Mouse (Mus musculus) brain, embryonic 14.5 days (tissue): ENCODE data around the gene Clec14a.

ENCODE experiments used
- CTCF ChIP-seq: fragments of 200-500 bp; IDR thresholded peaks from 2 replicates; pipeline ENCODE4 v1.5.1; 2012; ENCODE audit warnings: inconsistent platforms, mild to moderate bottlenecking, moderate library complexity, borderline replicate concordance; ENCODE audit not compliant: insufficient read depth, insufficient read length; ENCODE audit errors: extremely low read depth
- POLR2A ChIP-seq: fragments of 200-500 bp; IDR thresholded peaks from 2 replicates; pipeline ENCODE4 v1.6.1; 2012; ENCODE audit warnings: mild to moderate bottlenecking, inconsistent platforms, borderline replicate concordance; ENCODE audit not compliant: poor library complexity, insufficient read depth, insufficient read length, severe bottlenecking; ENCODE audit errors: extremely low read depth

GRCm38 (mm10) chr12:58225644-58226043 is 43.4 kb downstream of the Clec14a start:
- TF ChIP-seq POLR2A (no peak), CTCF (no peak)
